Mouse (Mus musculus): ENCODE measurements around the gene Ccdc80.
A peak's percentile ranks its signal among the peaks of the same experiment; 100 is the strongest.

Gene Ccdc80

GRCm38 (mm10) chr16:45117200-45117599 is 24.0 kb downstream of the Ccdc80 start:
- no peak for DNase-seq (ENCODE audit: low spot score in 2 of 2)

- no peak for DNase-seq (ENCODE audit: low spot score in 2 of 2)
Measured at GRCm38 (mm10) chr16:45118760-45119159, 25.6 kb downstream of the Ccdc80 start.

DNA sequence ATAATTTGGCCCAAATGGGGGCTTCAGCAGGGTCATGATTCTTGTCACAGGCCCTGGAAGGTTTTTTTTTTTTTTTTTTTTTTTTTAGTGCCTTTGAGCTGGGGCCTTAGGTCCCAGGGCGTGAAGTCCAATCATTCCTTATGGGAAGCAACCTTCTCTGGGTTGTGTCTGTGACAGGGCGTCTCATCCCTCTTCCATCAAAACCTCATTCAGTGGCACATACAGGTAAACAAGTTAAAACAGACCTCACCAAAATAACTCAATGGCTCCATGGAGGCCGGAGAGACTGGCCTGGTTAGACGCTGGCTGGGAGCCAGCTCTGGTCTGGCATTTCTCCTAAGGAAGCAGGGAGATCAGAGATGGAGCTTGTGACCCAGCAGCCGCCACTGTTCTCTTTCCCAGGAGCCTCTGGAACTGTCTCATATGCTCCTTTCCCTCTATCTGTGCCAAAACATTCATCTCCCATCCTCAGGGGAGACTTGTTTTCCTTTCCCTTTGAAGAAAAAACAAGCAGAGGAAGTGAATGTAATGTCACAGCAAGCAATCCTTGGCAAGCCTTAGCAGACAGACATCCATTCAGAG is 27.7 kb downstream of the Ccdc80 start:
- DNase-seq (ENCODE audit: low spot score in 2 of 2), result peak; percentile 60 to 73

GRCm38 (mm10) chr16:45122571-45122970 is 29.4 kb downstream of the Ccdc80 start:
- DNase-seq (ENCODE audit: low spot score in 2 of 2), result peak in 1 of 2 experiments; percentile 35

- no peak for DNase-seq (ENCODE audit: low spot score in 2 of 2)
Measured at GRCm38 (mm10) chr16:45124230-45125203, 31.3 kb downstream of the Ccdc80 start.

DNA sequence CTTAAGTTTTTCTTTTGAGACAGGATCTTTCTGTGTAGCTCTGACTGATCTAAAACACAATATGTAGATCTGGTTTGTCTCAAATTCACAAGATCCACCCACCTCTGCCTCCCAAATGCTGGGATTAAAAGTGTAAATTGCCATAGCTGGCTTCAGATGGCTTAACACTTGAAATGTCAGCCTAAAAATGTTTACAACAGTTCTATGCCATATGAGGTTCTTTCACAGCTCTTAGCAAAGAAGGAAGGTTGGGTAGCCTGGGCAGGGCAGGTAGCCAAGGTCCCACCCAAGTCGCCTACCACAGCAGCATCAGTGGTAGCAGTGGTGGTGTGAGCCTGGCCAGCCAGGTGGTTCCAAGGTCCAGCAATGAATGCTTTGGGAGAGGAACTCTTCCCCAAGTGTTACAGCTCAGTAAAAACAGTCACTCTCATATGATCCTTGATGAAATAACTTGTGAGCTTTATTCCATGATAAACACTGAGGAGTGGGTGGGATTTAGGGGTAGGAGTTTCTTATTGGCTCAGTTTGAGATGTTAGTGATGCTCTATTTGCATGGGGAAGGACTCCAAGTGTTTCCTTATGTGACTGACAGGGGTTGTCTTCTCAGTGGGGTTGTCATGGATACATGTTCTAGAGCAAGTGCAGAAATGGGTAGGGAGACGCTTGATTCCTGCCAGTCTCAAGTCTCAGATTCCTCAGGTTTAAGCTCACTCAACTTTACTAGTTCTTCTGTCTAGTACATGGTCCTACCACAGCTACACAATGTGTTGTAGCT is 34.9 kb downstream of the Ccdc80 start:
- peak in 1 of 2 experiments; percentile 26 for DNase-seq (ENCODE audit: low spot score in 2 of 2)

DNA sequence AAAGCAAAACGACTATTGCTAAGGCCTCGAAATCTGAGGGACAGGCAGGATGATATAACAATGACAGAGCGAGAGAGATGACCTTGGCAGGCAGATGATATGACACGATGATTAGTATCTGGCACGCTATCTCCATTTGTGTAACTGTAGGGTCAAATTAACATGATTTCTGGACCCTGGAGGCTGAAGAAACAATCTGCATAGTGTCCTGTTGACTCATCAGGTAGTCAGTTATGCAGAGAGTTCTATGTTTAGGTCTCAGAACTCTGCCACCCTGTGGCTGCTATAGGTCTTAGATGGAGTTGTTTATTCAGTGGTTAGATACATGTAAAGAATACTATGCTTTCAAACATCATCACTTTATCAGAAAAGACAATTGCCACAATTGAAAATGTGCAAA is 48.5 kb downstream of the Ccdc80 start:
- DNase-seq (ENCODE audit: low spot score in 2 of 2), result no peak

DNA sequence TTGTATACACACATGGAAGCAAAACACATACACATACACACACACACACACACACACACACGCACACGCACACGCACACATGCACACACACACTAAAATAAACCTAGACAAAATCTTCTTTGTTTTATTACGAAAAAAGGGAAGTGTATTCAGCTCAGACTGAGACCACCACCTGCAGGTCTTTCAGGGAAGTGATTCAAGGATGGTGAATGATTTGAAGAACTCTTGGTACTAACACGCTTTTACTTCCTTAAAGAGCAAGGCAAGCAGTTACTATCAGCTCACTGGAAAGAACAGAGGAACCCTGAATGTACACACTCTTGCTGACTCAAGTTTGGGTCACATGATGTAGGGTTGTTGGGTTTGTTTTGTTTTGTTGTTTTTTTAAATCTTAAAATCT is 49.4 kb downstream of the Ccdc80 start:
- DNase-seq (ENCODE audit: low spot score in 2 of 2), result peak in 1 of 2 experiments; percentile 30

- DNase-seq (ENCODE audit: low spot score in 2 of 2), result no peak
Measured at GRCm38 (mm10) chr16:45145119-45145518, 51.9 kb downstream of the Ccdc80 start.

GRCm38 (mm10) chr16:45148488-45149082 is 55.4 kb downstream of the Ccdc80 start:
- DNase-seq (ENCODE audit: low spot score in 2 of 2), result no peak

DNA sequence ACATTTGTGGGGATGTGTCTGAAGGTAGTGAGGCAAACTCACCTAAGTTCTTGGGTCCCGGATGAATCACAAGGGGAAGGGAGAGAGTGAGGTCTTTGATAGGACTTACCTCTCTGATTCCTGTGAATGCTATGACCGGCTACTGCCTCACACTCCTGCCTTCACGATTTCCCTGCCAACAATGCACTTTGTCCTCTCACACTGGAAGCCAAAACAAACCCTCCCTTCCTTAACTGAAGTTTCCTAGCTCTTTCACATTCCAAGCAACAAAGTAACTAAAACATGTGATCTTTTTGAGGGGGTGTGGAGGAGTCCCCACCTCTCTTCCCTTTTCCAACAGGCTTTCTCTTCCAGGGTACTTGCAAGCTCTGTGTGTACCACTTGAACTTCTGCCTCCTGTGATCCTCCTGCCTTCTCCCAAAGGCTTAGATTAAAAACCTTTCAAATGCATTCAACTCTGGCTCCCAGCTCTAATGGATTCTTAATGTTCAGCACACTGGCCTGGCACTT is 61.6 kb downstream of the Ccdc80 start:
- no peak for DNase-seq (ENCODE audit: low spot score in 2 of 2)

DNA sequence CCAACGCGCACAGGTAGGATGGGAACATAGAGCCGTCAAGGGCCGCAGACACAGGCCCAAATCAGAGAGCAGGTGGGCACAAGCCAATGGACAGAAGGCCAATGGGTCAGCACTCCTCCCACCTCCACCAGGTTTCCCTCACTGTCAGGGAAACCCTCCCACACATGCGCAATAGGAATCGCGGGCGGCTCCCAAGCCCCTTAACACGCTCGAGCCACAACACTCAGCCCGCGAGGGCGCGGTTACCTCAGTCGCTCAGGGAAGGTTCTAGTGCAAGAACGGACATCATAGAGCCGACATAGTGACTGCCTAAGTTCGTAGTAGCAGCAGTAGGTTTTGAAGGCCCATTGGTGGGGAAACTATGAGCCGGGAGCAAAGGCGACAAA is 64.9 kb downstream of the Ccdc80 start:
- peak; percentile 79 to 82 for DNase-seq (ENCODE audit: low spot score in 2 of 2)

GRCm38 (mm10) chr16:45158522-45159388 is 65.6 kb downstream of the Ccdc80 start, which contains the start of the genes Slc35a5 and Atg3:
Gene Slc35a5 (minus strand): TSS chr16:45158706.
Gene Atg3 (plus strand): TSS chr16:45158785.
- DNase-seq (ENCODE audit: low spot score in 2 of 2), result peak; percentile 98

- no peak for DNase-seq (ENCODE audit: low spot score in 2 of 2)
Measured at GRCm38 (mm10) chr16:45159389-45159716, 66.2 kb downstream of the Ccdc80 start.
